Mouse (Mus musculus) C3H10T1/2 (cell line): ENCODE results near the gene Gpx8. TPM values are rescaled to one million over a fixed set of nuclear protein-coding genes. Genes with fewer than 3 reads are reported as not detected.

Experiments
- polyA plus RNA-seq, 2 experiments: library from polyadenylated mRNA; unstranded; fragments of >200 nt; fragmentation: generic; extraction: Trizol; gene quantifications; one replicate each; pipeline ENCODE4 v1.2.1; 2012; ENCODE audit warnings: missing spikeins in 2 of 2

Gpx8 gene
- polyA plus RNA-seq, result 100 to 1,000 TPM in 1 of 2 experiments, 10 to 100 TPM in 1; 24.6 to 164 TPM

DNA sequence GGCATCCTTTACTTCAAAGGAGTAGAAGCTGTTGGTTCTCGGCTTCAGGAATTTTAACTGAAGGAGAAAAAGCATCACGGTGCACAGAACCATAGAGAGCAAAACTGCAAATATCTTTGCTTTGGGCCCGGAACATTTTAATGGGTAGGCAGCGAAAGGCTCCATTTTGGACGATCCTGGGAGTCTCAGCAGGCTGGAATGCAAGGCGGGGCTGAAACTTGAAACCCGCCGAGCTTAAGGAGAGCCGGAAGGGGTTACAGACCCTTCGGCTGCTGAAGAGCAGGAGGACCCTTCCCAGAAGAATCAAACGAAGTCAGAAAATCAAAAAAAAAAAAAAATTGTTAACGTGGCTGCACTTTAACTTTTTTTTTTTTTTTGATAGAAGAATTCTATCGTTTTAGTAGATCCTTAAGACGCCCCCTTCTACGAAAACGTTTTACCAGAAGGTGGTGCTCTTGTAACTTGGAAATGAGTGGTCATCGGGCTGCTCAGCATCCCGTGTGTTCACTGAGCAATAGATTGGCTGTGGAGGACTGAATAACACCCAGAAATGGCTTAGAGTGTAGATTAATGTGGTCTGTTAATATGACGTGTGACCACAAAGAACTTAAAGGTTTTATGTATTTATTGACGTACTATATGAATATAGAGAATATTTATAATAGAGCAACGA lies at the start of gene Gpx8:
Gene Gpx8, minus strand, starts transcription at position 200 of the 673 bp plus-strand sequence.

GRCm38 (mm10) chr13:113034950-113035421 lies 11.2 kb downstream of the Gpx8 start, which contains the start of gene Cdc20b:
Cdc20b (plus strand) TSS chr13:113035111.

DNA sequence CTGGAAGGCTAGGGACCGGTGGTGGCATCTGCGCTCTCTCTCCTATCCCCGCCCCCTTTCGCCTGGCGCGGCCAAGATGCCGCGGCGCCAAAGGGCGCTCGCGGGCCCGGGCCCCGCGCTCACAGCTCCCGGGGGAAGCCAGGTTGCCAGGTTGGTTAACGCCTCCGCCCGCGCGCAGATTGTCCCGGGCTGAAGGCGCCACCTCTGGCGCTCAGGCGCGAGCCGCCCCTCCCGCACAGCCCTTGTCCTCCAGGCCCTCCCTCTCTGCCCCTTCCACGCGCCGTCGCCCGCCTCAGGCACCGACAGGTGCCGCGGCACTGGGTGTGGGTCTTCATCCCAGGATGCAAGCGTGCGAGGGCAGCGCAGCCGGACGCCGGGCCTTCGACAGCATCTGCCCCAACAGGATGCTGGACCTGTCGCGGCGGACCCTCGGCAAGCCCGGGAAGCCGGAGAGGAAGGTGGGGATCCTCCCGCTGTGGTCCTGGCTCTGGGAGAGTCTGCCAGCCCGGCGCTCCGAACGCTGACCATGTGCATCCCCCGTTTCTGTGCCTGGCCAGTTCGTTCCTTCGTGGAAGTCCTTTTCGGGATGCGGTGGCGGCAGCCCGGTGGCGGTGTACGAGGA lies 52.6 kb downstream of the Gpx8 start, which contains the start of gene Mcidas:
Gene Mcidas, plus strand, starts transcription at position 315 of the 622 bp plus-strand sequence.

Other genes starting within 250 kb of the Gpx8 start
- gene Plpp1, start 245.6 kb downstream of the Gpx8 start, polyA plus RNA-seq, result 100 to 1,000 TPM in 1 of 2 experiments, 10 to 100 TPM in 1; 32.8 to 197 TPM
- gene Mtrex, start 119.0 kb downstream of the Gpx8 start, polyA plus RNA-seq, result 10 to 100 TPM in 1 of 2 experiments, 1 to 10 TPM in 1; 1.5 to 11.5 TPM
- 1 to 10 TPM; 1.9 to 8.0 TPM for gene Dhx29, start 119.0 kb downstream of the Gpx8 start, polyA plus RNA-seq
- gene Ccno, start 58.6 kb downstream of the Gpx8 start, polyA plus RNA-seq, result 1 to 10 TPM; 3.1 to 7.9 TPM
- gene Mcidas, start 52.6 kb downstream of the Gpx8 start, polyA plus RNA-seq, result under 1 TPM; 0.02 to 0.08 TPM
- not detected for gene Cdc20b, start 11.3 kb downstream of the Gpx8 start, polyA plus RNA-seq
- gene Gzma, start 54.6 kb upstream of the Gpx8 start, polyA plus RNA-seq, result not detected
- gene Esm1, start 163.2 kb upstream of the Gpx8 start, polyA plus RNA-seq, result 1 to 10 TPM; 6.4 to 6.8 TPM
- under 1 TPM in 1 of 2 experiments, not detected in 1; 0.04 TPM for gene Gzmk, start 179.5 kb upstream of the Gpx8 start, polyA plus RNA-seq
- under 1 TPM; 0.08 to 0.24 TPM for gene BC067074, start 246.7 kb upstream of the Gpx8 start, polyA plus RNA-seq